Mouse (Mus musculus) intestine, postnatal 0 days (tissue): Measurements from ENCODE around the gene Itga2b. TPM values are rescaled to one million over a fixed set of nuclear protein-coding genes. Genes with fewer than 3 reads are reported as not detected.

Experiments
- ATAC-seq: fragments of 200-750 bp; cut with Nextera tagmentation; 2 replicates; pipeline ENCODE4 v1.8.0; 2017; ENCODE audit warnings: mild to moderate bottlenecking, moderate TSS enrichment, moderate library complexity
- H3K27ac ChIP-seq: fragments of 300-500 bp; sonication (generic); 2 replicates; pipeline ENCODE4 v1.5.1; 2014; ENCODE audit warnings: mild to moderate bottlenecking, low read depth, low read length, moderate library complexity
- H3K27me3 ChIP-seq: fragments of 300-500 bp; sonication (generic); replicated peaks from 2 replicates; pipeline ENCODE4 v1.6.1; 2014; ENCODE audit warnings: low read length, mixed read lengths; ENCODE audit not compliant: control insufficient read depth, insufficient read depth
- H3K36me3 ChIP-seq: fragments of 300-500 bp; sonication (generic); 2 replicates; pipeline ENCODE4 v1.6.1; 2014; ENCODE audit warnings: mild to moderate bottlenecking, moderate library complexity; ENCODE audit not compliant: control insufficient read depth, insufficient read depth
- H3K4me1 ChIP-seq: fragments of 300-500 bp; sonication (generic); replicated peaks from 2 replicates; pipeline ENCODE4 v1.6.1; 2014; ENCODE audit warnings: antibody characterized with exemption, low read length, mixed read lengths; ENCODE audit not compliant: control insufficient read depth, insufficient read depth
- H3K4me2 ChIP-seq: fragments of 300-500 bp; sonication (generic); replicated peaks from 2 replicates; pipeline ENCODE4 v1.6.1; 2014; ENCODE audit warnings: low read depth, mild to moderate bottlenecking, moderate library complexity
- H3K4me3 ChIP-seq: fragments of 300-500 bp; sonication (generic); 2 replicates; pipeline ENCODE4 v1.5.1; 2014; ENCODE audit warnings: low read depth, low read length
- H3K9ac ChIP-seq: fragments of 300-500 bp; sonication (generic); 2 replicates; pipeline ENCODE4 v1.6.1; 2014; ENCODE audit warnings: mild to moderate bottlenecking, low read depth, low read length
- H3K9me3 ChIP-seq: fragments of 300-500 bp; sonication (generic); 2 replicates; pipeline ENCODE4 v1.6.1; 2016; ENCODE audit warnings: mixed run types; ENCODE audit not compliant: control insufficient read depth
- CTCF ChIP-seq: sonication (generic); IDR thresholded peaks from 2 replicates; pipeline ENCODE4 v1.5.1; 2016; ENCODE audit warnings: low read depth, mild to moderate bottlenecking, control low read depth, antibody characterized with exemption, moderate library complexity
- WGBS: fragments of 180-500 bp; shearing (Covaris S2); extraction: QIAGEN DNeasy Blood & Tissue Kit; methylation state at CpG from one replicate; pipeline ENCODE4 v1.1.7; 2014; 5-methylcytosine and 5-hydroxymethylcytosine counted together
- polyA plus RNA-seq: library from polyadenylated mRNA; unstranded; fragments of >200 nt; fragmentation: Nextera tagmentation; extraction: Ambion mirVana; gene quantifications from 2 replicates; pipeline ENCODE4 v1.2.1, GENCODE M21; 2015

Itga2b gene
- polyA plus RNA-seq, 1 experiment from 2014 or later: 2.5 TPM

DNA sequence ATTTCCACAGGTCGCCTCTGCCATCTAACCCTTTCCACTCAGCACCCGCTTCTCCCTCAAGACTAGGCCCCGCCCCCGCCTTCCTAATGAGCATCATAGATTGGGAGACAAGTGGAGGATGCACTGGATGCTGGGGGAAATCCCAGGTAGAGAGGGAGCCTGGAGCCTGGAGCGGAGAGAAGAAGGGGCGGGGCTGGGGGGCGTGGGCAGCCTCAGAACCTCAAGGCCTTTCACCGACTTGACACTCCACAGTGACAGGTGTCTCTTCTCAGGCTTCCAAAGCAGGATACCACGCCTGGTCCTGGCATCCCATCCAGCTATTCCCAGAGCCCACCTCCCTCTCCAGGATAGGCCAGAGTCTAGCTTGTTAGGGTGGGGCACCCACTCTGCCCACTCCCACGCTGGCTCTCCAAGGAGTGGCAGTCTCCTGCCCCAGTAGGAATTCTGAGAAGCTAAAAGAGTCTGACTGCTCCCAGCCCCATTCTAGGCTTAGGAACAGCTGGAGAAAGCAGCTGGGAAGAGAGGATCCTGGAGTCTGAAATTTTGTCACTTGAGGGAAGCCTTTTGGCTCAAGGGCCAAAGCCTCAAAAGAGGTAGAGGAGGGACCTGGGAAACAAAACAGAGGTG lies 24.5 kb downstream of the Itga2b start:
- 23% methylated on average over 10 of the region's 10 CpGs for WGBS
- H3K4me3 ChIP-seq: peak overlapping the region; percentile 79; the same call in 1 of the 2 replicates
- no peak for TF ChIP-seq CTCF

DNA sequence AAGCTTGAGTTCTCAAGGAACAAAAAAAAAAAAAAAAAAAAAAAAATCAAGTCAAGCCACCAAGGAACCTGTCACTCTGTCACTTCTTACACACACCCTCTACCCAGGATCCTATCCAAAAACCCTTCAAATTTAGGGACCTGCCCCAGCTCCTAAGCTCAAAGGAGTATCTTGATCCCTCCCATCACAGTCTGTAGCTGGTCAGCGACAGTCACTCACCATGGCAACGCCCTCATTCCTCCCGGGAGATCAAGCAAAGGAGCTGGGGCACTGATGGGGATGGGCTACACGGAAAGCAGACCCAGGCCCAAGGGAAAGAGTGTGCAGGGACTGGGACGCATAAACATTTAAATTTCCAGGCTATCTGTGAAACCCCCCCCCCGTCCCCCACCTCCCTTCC lies 25.1 kb downstream of the Itga2b start:
- no peak for ATAC-seq
- Histone ChIP-seq H3K9ac (no peak overlapping the region), H3K27me3 (peaks cover 33% of the 10 kb centered on the region), H3K4me3 (no peak overlapping the region), H3K36me3 (peaks cover 2% of the 10 kb centered on the region; the same call in 1 of the 2 replicates), H3K4me1 (no peaks in the 10 kb centered on the region), H3K27ac (no peak overlapping the region), H3K9me3 (no peaks in the 10 kb centered on the region), H3K4me2 (no peak overlapping the region)
- no peak for TF ChIP-seq CTCF
- WGBS: 20% methylated on average over 6 of the region's 6 CpGs

More for the DNA sequence above, 24.5 kb downstream of the Itga2b start:
- Histone ChIP-seq H3K9ac (no peak overlapping the region), H3K36me3 (no peaks in the 10 kb centered on the region), H3K9me3 (no peaks in the 10 kb centered on the region), H3K27me3 (peaks cover 33% of the 10 kb centered on the region), H3K4me1 (no peaks in the 10 kb centered on the region), H3K4me2 (peak overlapping the region; percentile 89), H3K27ac (no peak overlapping the region)
- no peak for ATAC-seq

DNA sequence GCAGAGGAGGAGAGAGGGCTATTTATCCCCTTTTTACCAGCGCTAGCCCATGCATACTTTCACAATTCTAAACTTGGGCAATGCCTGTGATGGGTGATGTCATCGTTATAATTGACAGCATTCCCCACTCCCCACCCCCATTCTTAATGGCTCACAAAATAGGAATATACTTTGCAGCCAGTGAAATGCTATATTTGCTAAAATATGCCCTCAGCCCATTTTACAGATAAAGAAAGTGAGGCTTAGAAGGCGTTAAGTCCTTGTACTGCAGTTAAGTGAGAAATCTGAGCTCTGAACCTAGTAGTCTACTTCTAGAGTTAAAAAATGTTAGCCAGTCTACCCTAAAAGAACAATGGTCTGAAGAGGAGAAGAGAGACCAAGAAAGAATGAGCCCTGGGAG lies 25.6 kb downstream of the Itga2b start:
- WGBS: 79% methylated on average over 3 of the region's 3 CpGs
- Histone ChIP-seq H3K9ac (no peak overlapping the region), H3K4me3 (no peak overlapping the region), H3K9me3 (no peaks in the 10 kb centered on the region), H3K27me3 (peaks cover 34% of the 10 kb centered on the region), H3K27ac (no peak overlapping the region), H3K36me3 (peaks cover 4% of the 10 kb centered on the region; the same call in 1 of the 2 replicates), H3K4me2 (no peak overlapping the region), H3K4me1 (no peaks in the 10 kb centered on the region)
- TF ChIP-seq CTCF: no peak
- ATAC-seq: no peak

DNA sequence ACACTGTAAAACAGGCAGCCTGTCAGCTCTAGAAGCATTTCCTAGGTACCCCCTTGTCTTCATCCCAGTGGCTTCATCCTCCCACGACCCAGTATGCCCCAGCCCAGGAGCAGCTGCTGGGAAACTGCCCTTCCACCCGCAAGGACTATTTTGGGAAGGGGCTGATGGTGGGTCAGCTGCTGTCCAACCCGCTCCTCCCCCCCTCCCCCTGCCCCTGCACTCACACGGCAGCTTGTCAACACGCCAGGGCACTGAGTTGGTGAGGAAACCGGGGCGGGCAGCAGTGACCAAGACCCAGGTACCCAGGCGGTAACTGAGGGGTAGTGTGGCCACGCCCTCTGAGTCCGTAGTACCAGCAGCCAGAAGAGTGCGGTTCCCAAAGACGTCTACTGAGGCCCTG lies 26.2 kb downstream of the Itga2b start:
- Histone ChIP-seq H3K4me2 (no peak overlapping the region), H3K9ac (no peak overlapping the region), H3K4me1 (no peaks in the 10 kb centered on the region), H3K27me3 (peaks cover 40% of the 10 kb centered on the region), H3K36me3 (peaks cover 10% of the 10 kb centered on the region; the same call in 1 of the 2 replicates), H3K4me3 (no peak overlapping the region), H3K9me3 (no peaks in the 10 kb centered on the region), H3K27ac (no peak overlapping the region)
- no peak for TF ChIP-seq CTCF
- ATAC-seq: no peak
- 58% methylated on average over 12 of the region's 12 CpGs for WGBS

DNA sequence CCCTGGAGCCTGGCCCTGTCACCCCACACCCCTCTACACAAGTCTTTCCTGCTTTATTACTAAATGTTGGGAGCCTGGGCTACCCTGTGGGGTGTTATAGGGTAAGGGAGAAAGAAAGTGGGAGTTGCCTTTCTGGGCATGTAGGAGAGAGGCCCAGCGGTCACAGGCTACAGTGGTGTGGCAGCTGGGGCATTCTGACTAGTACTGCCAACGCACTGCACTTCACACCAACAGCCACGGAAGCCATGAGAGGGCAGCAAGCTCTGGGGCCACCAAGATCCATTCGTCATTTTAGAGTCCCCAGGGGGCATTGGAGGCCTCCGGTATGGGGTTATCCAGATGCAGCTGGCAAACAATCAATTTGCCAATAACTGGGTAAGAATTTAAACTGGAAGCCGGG lies 27.8 kb downstream of the Itga2b start:
- H3K4me2 ChIP-seq: no peak overlapping the region
- H3K36me3 ChIP-seq: peaks cover 11% of the 10 kb centered on the region; the same call in 1 of the 2 replicates
- no peak overlapping the region for H3K27ac ChIP-seq
- H3K9ac ChIP-seq: no peak overlapping the region
- TF ChIP-seq CTCF: no peak
- H3K9me3 ChIP-seq: no peaks in the 10 kb centered on the region
- ATAC-seq: no peak
- H3K27me3 ChIP-seq: peaks cover 28% of the 10 kb centered on the region; the same call in 1 of the 2 replicates
- H3K4me1 ChIP-seq: peaks cover 6% of the 10 kb centered on the region; the same call in 1 of the 2 replicates
- 89% methylated on average over 6 of the region's 6 CpGs for WGBS
- H3K4me3 ChIP-seq: no peak overlapping the region

DNA sequence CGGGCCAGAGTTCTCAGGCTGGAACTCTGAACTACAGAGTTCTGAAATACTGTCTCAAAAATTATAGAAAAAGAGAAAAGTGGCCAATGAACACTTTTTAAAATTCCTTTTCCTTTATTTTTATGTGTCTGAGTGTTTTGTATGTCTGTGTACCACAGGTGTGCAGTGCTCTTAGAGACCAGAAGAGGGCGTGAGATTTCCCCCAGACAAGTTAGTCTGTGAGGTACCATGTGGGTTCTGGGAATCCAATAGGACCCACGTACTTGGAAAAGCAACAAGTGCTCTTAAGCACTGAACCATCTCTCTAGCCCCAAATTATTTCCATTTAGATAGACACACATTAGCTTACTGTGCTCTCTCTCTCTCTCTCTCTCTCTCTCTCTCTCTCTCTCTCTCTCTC lies 28.5 kb downstream of the Itga2b start:
- ATAC-seq: no peak
- Histone ChIP-seq H3K27ac (no peak overlapping the region), H3K36me3 (peaks cover 12% of the 10 kb centered on the region; the same call in 1 of the 2 replicates), H3K4me1 (peaks cover 6% of the 10 kb centered on the region; the same call in 1 of the 2 replicates), H3K27me3 (peaks cover 25% of the 10 kb centered on the region; the same call in 1 of the 2 replicates), H3K9me3 (no peaks in the 10 kb centered on the region), H3K4me3 (no peak overlapping the region), H3K4me2 (no peak overlapping the region), H3K9ac (no peak overlapping the region)
- 82% methylated on average over 3 of the region's 3 CpGs for WGBS
- TF ChIP-seq CTCF: peak; percentile 50
